Mouse (Mus musculus) cerebellum, postnatal 14 days (tissue): ENCODE data around the gene Smarcc2.

Source experiments
- DNase-seq, 2 experiments: peaks; one replicate each; pipeline ENCODE4 v3.0.0; 2021; ENCODE audit warnings: mixed read lengths in 2 of 2

The Smarcc2 gene

DNA sequence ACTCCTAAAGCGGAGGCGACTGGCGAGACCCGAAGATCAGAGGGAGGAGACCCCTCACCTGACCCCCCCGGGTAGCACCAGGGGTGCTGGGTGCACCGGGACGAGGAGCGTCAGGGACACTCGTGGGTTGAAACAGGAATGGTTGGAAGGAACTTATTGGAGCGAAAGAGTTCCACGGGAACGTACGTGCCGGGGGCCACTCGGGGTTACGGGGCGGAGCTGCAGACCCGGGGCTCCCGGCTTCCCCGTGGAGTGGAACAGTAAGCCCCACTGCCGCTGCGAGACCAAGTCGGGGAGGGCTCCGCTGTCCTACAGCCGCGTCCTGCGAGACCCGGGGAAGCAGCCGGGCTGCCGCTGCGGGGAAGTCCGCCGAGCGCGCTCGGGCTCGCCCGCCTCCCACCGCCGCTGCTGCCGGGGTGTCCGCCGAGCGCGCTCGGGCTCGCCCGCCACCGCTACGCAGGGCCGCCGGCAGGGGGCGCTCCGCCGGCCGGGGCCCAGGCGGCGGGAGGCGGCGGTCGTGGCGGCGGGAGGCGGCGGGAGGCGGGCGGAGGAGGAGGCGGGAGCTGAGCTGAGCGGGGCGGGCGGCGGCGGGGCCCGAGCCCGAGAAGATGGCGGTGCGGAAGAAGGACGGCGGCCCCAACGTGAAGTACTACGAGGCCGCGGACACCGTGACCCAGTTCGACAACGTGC is at the start of gene Smarcc2:
TSS of gene Smarcc2 (plus strand) at position 530 of the 690 bp plus-strand sequence.
- DNase-seq: peak; percentile 90 to 93

GRCm38 (mm10) chr10:128409692-128410559 is 49.1 kb upstream of the Smarcc2 start:
- peak; percentile 97 to 99 for DNase-seq

DNA sequence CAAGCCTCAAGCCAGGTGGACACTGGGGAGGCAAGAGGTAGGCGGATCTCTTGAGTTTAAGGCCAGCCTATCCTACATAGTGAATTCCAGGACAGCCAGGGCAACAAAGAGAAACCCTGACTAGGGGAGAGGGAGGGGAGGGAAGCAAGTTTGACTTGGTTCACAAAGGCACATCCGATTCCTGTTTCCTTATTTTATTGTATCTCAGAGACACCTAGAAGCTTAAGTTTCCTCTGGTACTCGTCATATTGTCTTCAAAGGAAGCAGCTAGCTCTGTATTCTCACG is 48.5 kb upstream of the Smarcc2 start:
- no peak for DNase-seq

DNA sequence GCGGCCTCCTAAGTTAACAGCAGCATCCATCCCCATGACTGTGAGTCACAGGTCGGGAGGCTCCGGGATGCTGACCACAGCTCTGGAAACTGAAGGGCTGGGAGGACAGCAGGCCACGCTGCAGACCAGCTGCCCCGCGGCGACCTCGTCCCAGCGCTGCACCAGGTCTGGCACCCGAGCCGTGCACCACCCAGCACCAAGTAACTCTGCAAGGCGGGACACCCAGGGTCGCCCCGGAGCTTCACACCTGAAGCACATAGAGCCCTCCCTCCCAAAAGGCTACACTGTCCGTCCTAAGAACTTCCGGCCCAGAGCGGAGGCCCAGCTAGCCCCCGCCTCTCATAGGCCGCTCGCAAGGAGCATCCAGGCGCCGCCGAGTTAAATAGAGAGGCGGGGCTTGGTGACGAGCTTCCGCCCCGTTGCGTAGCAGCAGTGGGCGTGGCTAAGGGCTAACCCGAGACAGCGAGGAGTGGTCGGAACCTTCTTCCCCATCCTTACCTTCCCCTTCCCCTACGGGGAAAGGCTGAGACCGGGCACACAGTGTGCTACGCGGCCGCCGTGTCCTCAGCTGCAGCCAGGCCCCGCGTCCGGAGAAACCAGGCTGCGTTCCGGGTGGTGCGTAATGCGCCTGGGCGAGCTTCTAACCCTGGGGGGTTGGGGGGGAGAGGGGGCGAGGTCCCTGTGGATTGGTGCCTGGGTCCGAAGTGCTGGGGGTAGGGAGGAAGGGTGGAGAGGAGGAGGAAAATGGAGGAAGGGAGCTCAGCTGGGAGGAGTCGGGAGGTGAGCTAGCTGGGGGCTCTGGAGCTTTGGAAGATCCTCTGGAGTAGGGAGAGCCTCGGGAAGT is 47.6 kb upstream of the Smarcc2 start, which contains the start of the genes Nabp2 and Rnf41:
TSS of gene Nabp2 (minus strand) at position 282 of the 844 bp plus-strand sequence.
TSS of gene Rnf41 (plus strand) at position 447 of the 844 bp plus-strand sequence.
- DNase-seq: peak; percentile 97 to 98

- DNase-seq: peak; percentile 63 to 68
Observed at GRCm38 (mm10) chr10:128412055-128412381, 47.0 kb upstream of the Smarcc2 start.

DNA sequence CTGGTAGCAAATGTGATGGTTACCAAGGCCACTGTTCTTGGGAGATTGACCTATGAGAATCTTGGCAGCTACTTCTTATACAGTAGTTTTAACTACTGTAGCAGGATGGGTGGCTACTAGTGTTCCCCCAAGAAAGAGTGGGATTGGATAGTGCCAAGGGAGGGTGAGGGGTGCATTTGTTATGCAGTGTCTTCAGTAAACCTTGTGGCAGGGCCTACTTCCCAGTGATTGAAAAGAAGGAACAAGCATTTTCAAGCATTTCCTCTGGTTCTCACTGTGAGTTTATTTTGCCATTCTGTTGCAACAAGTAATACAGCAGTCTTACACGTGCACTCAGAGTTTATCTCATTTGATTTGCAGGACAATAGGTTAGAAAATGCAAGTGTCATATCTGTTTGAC is 46.5 kb upstream of the Smarcc2 start:
- DNase-seq: no peak

- DNase-seq: no peak
Observed at GRCm38 (mm10) chr10:128413076-128413475, 46.0 kb upstream of the Smarcc2 start.

DNA sequence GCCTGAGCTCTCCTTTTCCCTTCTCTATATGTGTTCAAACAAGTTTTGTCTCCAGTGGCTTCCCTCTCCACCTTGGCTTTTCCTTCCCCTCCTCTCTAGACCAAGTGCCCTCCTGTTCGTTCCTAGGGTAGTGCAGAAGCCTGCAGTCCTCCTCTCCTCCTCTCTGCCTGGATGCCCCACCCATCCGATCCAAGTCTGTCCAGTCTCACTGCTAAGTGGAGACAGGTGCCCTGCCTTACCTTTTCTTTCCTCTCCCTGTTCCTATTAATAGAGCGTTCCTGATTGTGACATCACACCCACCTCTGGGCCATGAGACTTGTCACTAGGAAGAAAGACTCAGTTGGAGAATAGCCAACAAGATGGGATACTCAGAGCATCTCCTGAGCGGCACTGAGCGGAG is 44.2 kb upstream of the Smarcc2 start:
- no peak for DNase-seq

DNA sequence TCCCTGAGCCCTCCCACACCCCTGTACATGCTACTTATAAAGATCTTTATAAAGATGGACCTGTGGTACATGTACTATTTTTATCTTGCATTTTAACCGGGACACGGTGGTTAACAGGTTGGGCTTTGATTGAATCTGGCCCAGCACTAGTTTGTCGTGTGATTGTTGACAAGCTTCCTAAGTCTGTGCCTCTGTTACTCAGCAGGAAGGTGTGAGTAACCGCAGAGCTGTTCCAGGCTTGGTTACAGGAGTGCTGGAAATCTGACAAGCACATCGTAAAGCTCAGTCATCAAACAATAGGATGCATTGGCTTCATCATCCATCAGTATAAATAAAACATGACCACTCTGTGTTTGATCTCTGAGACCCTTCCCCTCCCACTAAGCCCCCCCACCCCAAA is 36.6 kb upstream of the Smarcc2 start:
- DNase-seq: no peak

DNA sequence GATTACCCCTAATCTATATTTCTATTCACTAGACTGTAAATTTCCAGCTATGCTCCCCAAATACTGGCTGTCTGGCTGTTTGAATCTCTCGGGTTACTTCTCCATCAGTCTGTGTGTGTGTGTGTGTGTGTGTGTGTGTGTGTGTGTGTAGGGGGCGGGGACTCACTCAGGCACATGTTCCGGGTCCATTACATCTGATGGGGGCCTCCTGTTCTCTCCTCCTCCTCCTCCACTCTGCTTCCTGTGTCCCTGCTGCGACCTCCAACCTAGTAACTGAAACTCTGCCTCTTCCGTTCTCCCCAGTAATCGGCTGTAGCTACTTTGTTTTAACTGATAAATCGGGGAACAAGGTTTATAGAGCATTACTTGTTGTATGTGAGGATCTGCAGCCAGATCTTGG is 34.4 kb upstream of the Smarcc2 start:
- DNase-seq: no peak

GRCm38 (mm10) chr10:128425260-128425659 is 33.8 kb upstream of the Smarcc2 start:
- DNase-seq: no peak

DNA sequence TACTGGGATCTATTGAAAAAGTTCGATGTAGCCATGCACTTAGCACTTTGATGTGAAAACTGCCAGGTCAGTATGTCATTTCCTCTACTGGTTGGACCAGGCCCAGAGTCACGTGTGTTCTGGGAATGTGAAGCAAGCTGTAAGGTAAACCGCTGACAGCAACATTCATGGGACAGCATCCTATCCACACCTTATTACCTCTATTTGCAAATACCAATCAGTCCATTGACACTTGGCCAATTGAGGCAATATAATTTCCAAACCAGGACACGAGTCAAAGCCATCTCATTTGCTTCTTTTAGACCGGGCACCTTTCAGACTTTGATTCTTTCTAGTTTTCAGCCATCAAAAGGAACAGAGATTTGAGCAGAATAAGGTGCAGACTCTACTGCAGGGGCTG is 30.0 kb upstream of the Smarcc2 start:
- no peak for DNase-seq

DNA sequence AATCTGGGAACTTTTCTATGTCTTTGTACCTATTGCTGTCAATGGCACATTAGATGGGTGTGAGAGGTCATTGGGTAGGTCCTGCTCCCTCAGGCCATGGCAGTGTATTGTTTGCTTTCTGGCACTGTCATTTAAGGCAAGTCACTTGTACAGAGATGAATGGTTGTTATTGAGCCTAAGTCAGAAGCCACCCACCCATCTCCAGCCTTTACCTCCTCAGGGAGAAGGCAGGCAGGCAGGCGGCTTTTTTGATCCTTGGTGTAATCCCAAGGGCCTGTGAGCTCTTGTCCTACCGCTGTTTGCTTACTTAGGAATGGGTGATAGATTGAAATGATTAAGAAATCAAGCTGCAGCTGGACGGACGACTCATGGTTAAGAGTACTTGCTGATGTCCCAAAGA is 29.6 kb upstream of the Smarcc2 start:
- DNase-seq: no peak

DNA sequence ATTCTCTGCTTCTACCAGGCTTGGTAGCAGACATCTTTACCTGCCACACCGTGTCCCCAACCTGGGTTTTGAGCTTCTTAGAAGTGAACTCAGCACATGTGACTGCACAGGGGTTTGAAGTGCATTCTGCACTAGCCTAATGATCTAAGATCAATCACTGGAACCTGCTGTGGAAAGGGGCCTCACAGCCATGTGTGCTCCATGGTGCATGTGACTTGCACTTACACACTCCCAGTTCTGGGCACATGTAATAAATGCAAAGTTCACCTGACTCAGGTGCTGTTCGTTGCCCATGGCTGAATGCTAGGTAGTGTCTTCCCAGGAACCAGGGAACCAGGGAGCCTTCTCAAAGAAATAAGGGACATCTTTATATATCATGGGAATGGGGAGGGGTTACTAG is 25.6 kb upstream of the Smarcc2 start:
- DNase-seq: no peak

- DNase-seq: no peak
Observed at GRCm38 (mm10) chr10:128434681-128435080, 24.4 kb upstream of the Smarcc2 start.

DNA sequence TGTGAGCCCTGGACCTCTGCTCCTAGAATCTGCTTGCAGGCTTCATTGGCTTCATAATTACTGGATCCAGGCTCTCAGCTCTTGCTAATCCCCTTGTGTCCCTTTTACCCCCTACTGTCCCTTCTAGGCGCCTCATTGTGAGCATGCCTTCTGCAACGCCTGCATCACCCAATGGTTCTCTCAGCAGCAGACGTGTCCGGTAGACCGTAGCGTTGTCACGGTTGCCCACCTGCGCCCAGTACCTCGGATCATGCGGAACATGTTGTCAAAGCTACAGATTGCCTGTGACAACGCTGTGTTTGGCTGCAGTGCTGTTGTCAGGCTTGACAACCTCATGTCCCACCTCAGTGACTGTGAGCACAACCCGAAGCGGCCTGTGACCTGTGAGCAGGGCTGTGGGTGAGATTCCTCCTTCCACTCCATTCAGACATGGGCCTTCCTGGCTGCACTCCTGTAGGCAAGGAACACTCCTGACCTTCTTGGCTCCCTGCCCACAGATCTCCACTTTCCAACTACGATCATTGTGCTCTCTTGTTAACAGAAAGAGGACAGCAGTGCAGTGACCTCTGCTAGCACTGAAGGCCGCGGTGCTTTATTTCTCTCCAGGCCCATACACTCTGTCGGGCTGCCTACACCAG is 23.7 kb upstream of the Smarcc2 start:
- peak; percentile 73 to 80 for DNase-seq

DNA sequence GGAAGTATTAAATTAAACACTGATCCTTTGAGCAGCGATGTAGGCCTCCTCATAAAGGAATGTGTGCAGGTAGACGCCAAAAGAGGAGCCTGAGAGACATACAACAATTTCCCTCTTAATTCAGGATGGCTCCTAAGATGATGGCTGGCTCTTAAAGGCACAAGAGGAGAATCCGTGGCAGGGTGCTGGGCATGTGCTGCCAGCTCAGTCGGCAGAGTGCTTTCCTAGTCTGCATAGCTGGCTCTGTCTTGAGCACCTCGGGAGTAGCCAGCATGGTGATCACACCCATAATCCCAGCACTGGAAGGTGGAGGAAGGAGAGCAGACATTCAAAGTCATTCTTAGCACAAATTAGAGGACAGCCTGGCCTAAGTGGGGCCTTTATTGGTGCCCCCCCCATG is 23.2 kb upstream of the Smarcc2 start:
- DNase-seq: peak; percentile 36 to 57

GRCm38 (mm10) chr10:128436376-128436775 is 22.7 kb upstream of the Smarcc2 start:
- peak; percentile 54 to 68 for DNase-seq

DNA sequence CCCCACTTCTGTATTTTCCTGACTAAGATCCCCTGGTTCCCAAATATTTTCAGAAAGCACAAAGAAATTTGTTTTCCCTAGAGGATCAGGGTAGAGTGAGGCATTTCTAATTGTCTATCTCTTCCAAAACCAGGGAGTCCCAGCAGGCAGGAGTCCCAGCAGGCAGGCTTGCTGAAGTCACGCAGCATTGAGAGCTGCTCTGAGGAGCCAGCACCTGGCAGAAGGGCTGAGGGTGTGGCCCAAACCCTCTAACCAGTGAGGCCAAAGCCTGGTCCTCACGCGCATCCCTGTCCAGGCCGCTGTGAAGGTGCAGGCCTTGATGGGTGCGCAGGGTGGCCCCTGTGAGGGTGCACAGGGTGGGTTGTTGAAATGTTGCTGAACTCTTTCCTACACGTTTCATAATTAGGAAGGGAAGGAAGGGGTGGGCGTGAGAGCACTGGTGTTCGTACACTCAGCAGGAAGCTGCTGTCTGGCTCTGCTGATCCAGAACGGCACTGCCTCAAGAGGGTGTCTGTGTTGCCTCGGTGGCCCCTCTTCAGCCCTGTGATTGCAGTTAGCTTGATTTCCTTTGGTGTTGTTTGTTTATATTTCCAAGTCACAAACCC is 20.3 kb upstream of the Smarcc2 start:
- DNase-seq: no peak

GRCm38 (mm10) chr10:128440407-128440806 is 18.6 kb upstream of the Smarcc2 start:
- peak; percentile 44 to 51 for DNase-seq

DNA sequence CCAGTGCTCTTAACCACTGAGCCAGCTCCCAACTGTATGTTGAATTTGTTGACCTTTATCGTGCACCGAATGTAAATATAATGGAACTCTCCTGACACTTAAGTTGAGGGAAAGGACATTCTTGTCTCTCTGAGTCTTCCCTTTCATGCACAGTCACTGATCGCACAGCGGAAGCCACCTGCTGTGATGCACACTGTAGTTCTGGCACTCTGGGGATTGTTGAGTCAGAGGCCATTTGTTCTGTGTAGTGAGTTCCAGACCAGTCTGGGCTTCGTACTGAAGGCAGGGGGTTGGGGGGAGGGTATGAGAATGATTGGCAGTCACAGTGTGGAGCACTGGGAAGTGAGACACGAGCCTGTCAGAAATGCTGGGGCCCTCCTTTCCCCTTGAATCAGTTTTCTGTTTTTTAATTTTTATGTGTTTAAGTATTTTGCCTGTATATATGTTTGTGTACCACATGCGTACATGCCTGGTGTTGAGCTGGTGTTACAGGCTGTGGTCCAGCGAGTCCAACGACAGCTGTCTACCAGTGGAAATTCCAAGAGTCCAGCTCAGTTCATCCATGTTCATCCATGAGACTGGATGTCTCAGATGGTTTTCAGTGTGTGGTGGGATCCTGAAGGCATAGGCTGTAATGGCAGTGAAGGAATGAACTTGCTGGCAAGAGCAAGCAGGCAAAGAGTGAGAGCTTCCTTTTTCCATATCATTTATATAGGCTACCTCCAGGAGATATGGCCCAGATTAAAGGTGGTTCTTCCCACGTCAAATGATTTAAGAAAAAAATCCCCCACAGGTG is 17.5 kb upstream of the Smarcc2 start:
- DNase-seq: no peak

DNA sequence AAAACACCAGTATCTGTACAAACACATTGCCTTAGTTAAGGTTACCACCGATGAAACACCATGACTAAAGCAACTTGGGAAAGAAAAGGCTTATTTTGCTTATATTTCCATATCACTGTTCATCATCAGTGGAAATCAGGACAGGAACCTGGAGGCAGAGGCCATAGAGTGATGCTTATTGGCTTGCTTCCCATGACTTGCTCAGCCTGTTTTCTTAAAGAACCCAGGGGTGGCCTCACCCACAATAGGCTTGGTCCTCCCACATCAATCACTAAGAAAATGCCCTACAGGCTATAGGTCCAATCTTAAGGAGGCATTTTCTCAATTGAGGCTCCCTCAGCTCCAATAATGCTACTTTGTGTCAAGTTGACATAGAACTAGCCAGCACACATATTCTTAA is 16.3 kb upstream of the Smarcc2 start:
- no peak for DNase-seq
